Mouse (Mus musculus): ENCODE data around the gene Fuz. TPM values are rescaled to one million over a fixed set of nuclear protein-coding genes. Genes with fewer than 3 reads are reported as not detected.
A peak's percentile ranks its signal among the peaks of the same experiment; 100 is the strongest.

Gene Fuz
- total RNA-seq, 2 experiments from 2014 or later: 17.3 to 18.1 TPM

- intact Hi-C loops (cut with DNase I): no loop called here
- no peak for DNase-seq
These were observed 11.2 kb upstream of the Fuz start for GRCm38 (mm10) chr7:44884637-44885036.

DNA sequence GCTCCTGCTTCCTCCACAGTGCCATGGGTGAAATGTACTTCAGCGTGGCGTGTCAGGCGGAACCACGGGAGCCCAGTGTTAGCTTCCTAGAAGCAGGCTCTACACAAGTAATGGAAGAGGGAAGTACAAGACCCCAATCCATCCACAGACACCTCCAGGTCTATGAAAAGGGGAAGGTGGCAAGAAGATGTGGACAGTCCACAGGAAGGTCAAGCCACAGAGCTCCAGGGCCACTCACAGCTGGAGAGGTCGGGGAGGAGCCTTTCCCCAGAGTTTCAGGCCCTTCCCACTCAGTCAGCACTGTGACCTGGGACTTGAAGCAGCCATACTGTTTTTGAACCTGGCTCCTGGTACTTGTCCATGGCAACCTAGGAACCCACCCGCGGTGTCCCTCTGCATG lies 8.9 kb upstream of the Fuz start:
- DNase-seq: no peak
- intact Hi-C loops (cut with DNase I): no loop called here

DNA sequence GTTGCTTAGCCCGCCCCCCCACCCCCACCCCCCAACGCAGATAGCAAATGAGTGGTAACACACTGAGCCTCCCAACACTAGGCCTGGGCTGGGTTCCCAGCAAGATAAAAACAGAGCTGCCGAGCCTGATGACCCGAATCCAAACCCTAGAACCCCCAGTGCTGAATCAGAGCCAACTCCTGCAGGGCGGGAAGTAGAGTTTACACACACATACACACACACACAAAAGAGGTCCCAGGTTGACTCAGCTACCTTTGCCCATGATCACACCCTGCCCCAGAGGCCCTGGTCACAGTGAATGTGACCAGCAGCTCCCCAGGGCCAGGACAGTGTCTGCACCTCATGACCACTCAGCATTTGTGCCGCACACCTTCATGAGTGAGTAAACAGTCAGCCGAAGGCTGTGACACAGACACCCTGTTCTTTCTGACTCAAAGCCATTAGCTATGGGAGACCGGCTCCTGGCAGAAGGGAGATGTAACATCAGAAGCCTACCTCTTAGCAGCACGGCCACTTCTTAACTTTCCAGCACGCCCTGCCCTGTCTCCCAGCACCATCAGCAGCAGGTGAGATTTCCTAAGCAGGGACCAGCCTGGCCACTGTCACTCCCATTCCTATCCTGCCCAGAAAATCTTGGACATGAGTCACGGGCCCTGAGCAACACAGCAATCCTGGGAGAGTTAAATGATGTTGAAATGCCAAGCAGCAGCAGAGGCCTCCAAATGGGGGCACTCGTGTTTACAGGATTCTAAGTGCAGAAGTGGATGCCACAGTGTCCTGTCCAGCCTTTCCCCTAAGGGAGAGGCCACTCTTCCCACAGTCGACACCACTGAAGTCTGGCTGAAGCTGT lies 7.4 kb upstream of the Fuz start:
- no peak for DNase-seq
- intact Hi-C loops (cut with DNase I): no loop called here

- DNase-seq: no peak
- intact Hi-C loops (cut with DNase I): no loop called here
These were observed 5.7 kb upstream of the Fuz start for GRCm38 (mm10) chr7:44890180-44890579.

DNA sequence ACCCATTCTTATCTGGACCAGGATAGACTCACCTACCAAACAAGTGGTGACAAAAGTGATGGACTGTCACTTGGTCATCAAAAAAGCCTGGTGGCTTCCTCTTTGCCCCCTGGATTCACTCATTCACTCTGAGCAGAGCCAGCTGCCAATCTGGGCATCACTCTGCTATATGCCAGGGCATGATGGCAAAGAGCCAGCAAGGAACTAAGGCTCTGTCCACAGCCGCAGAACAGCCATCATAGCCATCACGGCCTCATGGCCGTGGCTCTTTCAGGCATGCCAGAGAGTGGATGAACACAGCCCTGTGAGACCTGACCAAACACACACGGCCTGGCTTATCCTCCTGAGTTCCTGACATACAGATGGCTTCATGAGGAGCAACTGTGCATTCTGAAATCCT lies 5.1 kb upstream of the Fuz start:
- DNase-seq: no peak
- intact Hi-C loops (cut with DNase I): no loop called here

DNA sequence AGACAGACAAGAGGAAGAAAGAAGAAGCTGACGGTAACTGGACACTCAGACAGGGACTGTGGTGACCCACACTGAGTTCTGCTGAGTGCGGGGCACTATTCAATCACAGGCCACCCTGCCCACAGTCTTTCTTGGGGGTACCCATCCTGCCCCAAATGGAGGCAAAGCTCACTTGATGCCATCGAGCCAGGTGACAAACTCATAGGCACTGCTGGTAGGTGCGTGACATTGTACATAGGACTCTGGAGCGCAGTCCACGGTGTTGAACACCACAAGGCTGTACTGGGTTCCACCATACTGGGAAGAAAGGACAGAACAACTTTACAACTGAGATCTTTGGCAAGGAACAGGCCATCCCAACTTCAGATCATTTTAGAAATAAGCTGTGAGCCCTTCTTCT lies 4.3 kb upstream of the Fuz start:
- intact Hi-C loops (cut with DNase I): no loop called here
- no peak for DNase-seq

DNA sequence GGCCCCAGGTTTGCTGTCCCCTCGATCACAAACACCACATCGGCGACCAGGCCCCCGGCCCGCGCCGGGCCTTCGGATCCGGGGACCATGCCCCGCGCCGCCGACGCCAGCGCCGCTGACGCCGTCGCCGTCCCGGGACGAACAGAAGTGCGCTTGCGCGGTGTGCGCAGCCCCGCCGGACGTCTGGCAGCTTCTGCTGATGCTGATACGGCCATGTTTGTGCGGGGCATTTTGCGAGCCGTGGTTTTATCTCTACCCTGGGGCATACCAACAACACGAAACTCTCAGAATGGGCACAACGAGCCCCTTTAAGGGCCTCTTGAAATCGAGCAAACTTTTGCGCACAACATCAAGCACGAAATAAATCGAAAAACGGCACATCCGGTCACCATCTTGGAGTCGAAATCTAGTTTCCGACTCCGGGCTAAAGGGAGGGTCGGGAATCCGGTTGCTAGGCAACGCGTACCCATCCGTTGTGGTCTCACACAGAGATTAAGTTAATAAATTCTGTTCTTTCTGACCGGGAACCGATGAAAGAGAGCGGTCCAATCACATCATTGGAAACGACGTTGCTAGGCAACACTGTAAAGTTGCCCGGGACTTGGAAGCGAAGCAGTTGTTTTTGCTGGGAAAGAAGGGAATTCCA lies 3.5 kb upstream of the Fuz start, which contains the start of gene Med25:
Gene Med25 (minus strand): TSS at position 437 of the 646 bp plus-strand sequence.
- DNase-seq: peak; percentile 84 to 91
- intact Hi-C loops (cut with DNase I): no loop called here

DNA sequence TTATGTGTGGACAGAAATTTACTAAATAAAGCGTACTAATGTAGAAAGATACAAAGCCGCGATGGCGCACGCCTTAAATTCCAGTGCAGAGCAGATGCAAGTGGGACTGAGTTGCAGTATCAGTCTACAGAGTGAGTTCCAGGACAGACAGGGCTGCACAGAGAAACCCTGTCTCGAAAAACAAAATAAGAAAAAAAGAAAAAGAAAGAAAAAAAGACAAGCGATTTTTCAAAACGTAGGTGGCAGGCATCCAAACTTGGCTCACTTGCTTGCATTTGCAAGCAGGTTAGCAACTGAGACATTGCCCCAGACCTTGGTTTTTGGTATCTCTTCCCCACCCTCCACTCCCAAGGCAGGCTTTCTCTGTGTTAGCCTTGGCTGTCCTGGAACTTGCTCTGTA lies 2.7 kb upstream of the Fuz start:
- intact Hi-C loops (cut with DNase I): no loop called here
- no peak for DNase-seq

DNA sequence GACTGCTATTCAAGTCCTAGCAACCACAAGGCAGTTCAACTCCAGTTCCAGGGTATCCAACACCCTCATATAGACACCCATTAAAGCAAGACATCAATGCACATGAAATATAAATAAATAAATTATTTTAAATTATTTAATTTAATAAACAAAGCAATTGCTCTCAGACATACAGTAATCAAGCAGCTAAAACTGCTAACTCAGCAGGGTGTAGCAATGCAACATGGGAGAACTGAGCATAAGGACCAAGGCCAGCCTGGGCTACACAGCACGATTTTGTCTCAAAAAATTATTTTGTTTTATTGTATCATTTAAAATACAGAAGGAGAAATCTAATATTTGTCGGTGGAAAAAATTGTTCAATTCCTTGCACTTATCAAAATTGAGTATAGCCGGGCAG lies 1.7 kb upstream of the Fuz start:
- no peak for DNase-seq
- intact Hi-C loops (cut with DNase I): no loop called here

GRCm38 (mm10) chr7:44895206-44895592 lies 680 bp upstream of the Fuz start:
- intact Hi-C loops (cut with DNase I): no loop called here
- DNase-seq: no peak

- intact Hi-C loops (cut with DNase I): no loop called here
- DNase-seq: no peak
These were observed 620 bp downstream of the Fuz start for GRCm38 (mm10) chr7:44896499-44896898.

- intact Hi-C loops (cut with DNase I): no loop called here
- DNase-seq: no peak
These were observed 2.7 kb downstream of the Fuz start for GRCm38 (mm10) chr7:44898607-44899006.

DNA sequence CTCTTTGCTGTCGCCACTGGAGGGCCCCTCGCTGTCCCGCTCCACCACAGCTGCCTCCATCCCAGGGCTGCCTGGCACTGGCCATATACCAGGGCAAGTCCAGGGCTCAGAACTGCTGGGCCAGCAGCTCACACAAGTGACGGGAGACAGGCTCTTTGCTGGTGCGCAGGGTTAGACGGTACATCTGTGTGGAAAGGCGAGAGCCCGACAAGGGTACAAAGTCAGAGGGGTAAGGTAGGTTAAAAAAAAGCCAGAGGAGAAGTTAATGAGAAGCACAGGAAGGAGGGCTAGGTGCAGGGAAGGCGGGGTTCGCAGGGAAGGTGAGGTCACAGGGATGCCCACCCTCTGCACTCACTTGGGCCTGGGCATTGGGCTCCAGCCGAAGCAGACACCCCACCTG lies 4.8 kb downstream of the Fuz start:
- DNase-seq: no peak
- intact Hi-C loops (cut with DNase I): no loop called here

GRCm38 (mm10) chr7:44901230-44901722 lies 5.4 kb downstream of the Fuz start:
- no peak for DNase-seq
- intact Hi-C loops (cut with DNase I): no loop called here

GRCm38 (mm10) chr7:44905430-44905829 lies 9.6 kb downstream of the Fuz start:
- DNase-seq: peak in 1 of 2 experiments; percentile 4
- intact Hi-C loops (cut with DNase I): no loop called here

DNA sequence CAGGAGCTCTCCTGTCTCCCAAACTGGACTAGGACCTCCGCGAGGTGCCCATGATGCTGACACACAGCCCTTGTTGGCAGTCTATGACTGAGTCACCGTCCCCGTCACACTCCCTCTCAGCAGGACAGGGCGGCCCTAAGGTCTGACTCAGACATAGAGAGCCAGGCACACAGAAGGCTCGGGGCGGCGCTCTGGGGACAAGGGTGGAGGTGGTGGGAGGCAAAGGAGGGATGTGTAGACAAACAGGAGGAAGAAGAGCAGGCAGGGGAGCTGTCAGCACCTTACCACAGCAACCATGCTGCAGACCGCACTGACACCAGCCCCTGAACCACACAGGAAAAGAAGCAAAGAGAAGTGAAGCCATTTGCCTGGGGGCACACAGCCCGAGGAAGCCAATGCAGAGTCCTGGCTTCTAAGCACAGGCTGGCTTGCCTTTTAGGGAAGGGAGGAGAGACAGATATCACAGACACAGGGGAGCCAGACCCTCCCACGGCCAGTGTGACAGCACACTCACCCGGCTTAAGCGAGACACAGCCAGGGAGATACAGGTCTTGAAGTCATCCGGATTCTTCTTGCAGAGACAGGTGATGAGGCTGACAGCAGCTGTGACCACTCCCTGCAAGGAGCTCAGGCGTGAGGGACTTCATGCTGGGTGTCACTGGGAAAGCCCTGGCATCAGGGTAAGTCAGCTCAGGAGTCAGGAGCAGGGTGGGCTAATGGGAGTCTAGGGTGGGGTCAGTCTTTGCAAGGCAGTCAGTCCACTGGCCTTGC lies 13.0 kb downstream of the Fuz start:
- intact Hi-C loops (cut with DNase I): no loop called here
- DNase-seq: no peak

DNA sequence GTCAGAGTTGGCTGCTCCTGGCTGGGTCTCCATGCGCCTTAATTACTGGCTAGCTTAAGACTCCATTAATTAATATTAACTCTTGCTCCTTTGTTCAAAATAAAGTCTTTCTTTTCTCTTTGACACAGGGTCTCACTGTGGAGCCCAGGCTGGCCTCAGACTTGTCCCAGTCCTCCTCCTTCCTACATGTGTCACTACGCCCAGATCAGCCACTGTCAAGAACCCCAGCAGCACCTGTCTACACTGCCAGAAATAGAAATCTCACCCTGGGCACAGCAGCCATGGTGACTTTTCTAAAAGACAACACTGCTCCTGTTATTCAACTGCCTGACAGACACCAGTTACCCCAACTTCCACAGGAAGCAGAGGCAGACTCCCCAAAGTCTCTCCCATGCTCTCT lies 18.5 kb downstream of the Fuz start:
- intact Hi-C loops (cut with DNase I): no loop called here
- DNase-seq: no peak

DNA sequence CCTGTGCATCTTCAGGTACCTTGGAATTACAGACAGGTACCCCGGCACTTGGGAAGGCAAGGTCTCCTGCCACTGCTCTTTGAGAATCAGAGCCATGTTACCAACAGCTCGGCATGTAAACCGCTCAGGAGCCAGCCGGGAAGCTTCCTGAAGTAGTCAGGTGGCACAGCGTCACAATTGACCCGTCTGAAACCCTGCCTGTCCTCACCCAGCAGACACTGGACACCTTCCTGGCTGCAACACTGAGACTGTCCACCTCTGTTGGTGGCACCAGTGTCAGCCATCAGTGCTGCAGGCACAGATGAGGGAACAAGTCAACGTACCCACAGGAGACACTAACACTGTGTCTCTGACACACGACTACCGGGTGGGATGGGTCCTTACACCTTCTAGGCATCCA lies 19.4 kb downstream of the Fuz start:
- intact Hi-C loops (cut with DNase I): no loop called here
- no peak for DNase-seq

- intact Hi-C loops (cut with DNase I): no loop called here
These were observed 20.3 kb downstream of the Fuz start for GRCm38 (mm10) chr7:44916191-44916590.

DNA sequence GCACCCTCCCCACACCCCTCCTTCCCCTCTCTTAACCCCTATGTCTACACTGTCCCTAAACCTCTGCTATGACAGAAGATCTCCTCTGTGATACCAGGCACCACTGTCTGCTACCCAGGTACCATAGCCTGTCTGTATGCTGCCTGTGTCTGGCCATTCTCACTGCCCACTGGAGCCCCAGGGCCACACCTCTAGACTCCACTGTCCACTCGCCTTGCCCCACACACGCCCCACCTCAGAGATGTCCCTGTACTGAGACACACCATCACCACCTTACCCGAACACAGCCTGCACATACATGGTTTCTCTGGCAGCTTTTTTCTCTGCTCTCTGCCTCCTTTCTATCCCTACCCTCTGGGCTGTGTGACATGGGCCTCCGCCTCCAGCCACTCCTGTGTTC lies 21.0 kb downstream of the Fuz start:
- DNase-seq: no peak
- intact Hi-C loops (cut with DNase I): no loop called here

More at GRCm38 (mm10) chr7:44916191-44916590, 20.3 kb downstream of the Fuz start:
- no peak for DNase-seq

- no peak for DNase-seq
- intact Hi-C loops (cut with DNase I): no loop called here
These were observed 22.3 kb downstream of the Fuz start for GRCm38 (mm10) chr7:44918219-44918618.
